Mouse (Mus musculus) frontal cortex, postnatal 36 days (tissue): ENCODE data around the gene Sult1a1.

Source experiments
- DNase-seq, 2 experiments: peaks; one replicate each; pipeline ENCODE4 v3.0.0; 2022; ENCODE audit warnings: low spot score in 2 of 2

The Sult1a1 gene

GRCm38 (mm10) chr7:126676207-126676606 lies at the start of gene Sult1a1:
TSS of gene Sult1a1 (minus strand) at chr7:126676432.
- no peak for DNase-seq

DNA sequence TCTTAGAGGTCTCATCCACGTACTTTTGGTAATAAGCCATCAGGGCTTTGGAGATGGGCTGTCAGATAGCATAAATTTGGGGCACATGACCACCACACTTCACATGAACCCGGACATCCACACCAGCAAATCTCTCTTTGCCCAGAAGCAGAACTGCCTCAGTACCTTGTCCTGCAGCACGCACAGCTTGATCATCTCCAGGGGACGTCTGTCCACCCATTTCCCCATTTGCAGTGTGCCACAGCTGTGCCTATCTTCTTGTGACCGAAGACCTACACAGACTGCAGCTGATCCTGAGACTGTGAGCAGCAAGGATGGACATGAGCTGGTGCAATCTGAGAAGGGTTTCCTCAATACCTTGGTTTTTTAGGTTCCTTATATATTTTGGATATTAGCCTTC lies 49.4 kb upstream of the Sult1a1 start:
- DNase-seq = no peak

GRCm38 (mm10) chr7:126725077-126725476 lies 48.8 kb upstream of the Sult1a1 start:
- no peak for DNase-seq

DNA sequence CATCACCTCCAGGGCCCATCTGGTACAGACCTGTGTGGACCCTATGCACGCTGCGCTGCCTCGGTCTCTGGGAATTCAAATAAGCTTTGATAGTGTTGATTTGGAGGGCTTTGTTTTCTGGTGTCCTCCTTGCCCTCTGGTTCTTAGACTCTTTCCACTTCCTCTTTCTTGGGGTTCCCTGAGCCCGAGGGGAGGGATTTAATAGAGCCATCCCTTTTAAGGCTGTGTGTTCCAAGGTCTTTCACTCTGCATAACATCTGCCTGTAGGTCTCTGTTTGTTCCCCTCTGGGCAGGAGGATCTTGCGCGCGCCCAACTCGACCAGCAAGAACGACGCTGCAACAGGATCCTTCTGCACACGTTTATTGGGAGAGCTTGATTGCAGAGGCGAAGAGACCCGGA lies 45.4 kb upstream of the Sult1a1 start:
- no peak for DNase-seq

DNA sequence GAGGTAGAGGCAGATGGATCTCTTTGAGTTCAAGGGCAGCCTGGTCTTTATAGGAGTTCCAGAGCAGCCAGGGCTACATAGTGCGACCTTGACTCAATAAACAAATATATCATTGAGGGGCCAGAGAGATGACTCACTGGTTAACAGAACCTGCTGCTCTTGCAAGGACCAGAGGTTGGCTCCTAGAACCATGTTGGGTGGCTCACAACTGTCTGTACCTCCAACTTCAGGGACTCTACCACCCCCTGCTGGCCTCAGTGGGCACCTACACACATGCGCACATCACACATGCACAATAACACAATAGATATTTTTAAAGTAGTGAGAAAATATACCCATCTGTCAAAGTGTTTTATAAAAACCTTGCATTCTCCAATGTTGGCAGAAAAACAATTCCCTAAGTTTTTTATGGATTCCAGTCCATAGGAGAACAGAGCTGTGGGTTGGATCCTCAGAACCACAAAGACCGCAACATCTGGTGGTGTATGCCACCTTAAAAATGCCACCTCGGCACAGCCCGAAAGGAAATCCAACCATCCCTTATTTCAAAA lies 42.6 kb upstream of the Sult1a1 start:
- no peak for DNase-seq

- no peak for DNase-seq
Observed at GRCm38 (mm10) chr7:126717566-126717965, 41.3 kb upstream of the Sult1a1 start.

DNA sequence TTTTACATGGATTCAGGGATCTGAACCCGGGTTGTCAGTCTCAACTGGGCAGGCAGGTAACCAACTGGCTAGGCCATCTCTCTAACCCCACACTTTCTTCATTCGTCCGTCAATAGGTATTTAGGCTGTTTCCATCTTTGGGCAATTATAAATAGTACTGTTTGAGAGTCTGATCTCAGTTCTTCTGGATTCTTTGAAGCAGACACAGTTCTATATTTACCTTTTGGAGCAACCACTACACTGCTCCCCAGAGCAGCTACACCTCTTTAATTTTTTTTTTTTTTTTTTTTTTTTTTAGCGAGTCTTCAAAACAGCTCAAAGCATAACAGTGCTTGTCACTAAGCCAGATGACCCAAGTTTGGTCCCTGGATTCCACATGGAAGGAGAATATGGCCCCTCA lies 39.4 kb upstream of the Sult1a1 start:
- DNase-seq = no peak

DNA sequence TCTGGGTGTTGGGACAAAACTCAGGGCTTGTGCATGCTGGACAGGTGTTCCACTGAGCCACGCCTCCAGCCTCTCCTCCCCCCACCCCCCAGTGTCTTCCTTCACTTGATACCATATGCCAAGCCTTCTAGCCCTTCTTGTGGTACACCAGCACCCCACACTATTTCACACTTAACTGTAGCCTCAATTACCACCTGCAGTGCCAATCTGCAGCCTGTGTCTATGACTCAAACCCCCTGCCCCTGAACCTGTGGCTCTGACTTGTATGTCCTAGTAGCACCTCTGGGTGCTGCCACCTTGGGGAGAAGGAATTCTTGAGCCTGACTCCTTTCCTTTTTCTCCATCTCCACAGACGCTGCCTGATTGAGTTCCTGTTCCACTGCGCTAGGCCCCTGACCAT lies 35.7 kb upstream of the Sult1a1 start:
- no peak for DNase-seq

- DNase-seq = no peak
Observed at GRCm38 (mm10) chr7:126710266-126710665, 34.0 kb upstream of the Sult1a1 start.

- DNase-seq = no peak
Observed at GRCm38 (mm10) chr7:126708175-126708952, 32.1 kb upstream of the Sult1a1 start.

DNA sequence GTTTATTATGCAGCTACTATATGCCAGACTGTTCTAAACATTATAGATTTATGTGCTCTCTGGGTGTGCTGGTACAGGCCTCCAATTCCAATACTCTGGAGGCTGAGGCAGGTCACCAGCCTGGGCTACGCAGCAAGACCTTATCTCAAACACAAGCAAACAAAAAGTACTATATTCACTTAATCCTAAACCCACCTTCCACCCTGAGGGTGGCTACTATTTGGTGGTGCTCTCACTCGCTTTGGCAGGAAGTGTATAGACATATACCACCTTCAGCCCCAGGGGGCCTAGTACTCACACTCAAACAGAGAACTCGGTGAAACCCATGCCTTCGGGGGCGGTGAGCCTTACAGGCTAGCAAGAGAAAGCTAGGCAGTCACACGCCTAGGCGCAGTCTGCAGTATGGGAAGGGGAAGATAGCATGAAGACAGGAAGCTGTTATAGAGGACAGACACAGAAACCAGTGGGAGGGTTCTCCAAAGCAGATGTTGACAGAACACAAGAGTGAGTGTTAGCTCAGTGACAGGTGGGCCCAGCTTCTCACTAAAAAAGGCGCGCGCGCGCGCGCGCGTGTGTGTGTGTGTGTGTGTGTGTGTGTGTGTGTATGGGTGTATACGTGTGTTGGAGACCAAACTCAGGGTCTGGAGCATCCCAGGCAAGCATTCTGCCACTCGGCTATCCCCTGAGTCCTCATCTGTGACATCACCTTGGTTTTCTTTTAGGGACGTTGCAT lies 31.4 kb upstream of the Sult1a1 start, which contains the start of gene Coro1a:
Gene Coro1a (minus strand): TSS at position 346 of the 733 bp plus-strand sequence.
- DNase-seq = no peak

GRCm38 (mm10) chr7:126704121-126704980 lies 28.1 kb upstream of the Sult1a1 start:
- DNase-seq = peak; percentile 93 to 94

DNA sequence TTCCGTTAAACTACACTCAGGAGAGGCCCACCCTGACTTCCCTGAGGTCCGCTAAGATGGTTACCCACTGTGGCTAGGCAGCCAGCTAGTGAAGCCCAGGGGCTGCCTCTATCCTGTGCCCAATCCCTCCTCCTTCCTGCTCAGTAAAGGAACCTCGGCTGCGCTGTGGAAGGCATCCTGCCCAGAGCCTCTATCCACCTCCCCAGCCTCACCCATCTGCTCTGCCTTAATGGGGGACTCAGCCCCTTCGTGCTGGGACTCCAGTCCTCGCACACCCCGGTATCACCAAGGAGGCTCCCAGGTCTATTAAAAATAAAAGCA lies 27.5 kb upstream of the Sult1a1 start:
- no peak for DNase-seq

DNA sequence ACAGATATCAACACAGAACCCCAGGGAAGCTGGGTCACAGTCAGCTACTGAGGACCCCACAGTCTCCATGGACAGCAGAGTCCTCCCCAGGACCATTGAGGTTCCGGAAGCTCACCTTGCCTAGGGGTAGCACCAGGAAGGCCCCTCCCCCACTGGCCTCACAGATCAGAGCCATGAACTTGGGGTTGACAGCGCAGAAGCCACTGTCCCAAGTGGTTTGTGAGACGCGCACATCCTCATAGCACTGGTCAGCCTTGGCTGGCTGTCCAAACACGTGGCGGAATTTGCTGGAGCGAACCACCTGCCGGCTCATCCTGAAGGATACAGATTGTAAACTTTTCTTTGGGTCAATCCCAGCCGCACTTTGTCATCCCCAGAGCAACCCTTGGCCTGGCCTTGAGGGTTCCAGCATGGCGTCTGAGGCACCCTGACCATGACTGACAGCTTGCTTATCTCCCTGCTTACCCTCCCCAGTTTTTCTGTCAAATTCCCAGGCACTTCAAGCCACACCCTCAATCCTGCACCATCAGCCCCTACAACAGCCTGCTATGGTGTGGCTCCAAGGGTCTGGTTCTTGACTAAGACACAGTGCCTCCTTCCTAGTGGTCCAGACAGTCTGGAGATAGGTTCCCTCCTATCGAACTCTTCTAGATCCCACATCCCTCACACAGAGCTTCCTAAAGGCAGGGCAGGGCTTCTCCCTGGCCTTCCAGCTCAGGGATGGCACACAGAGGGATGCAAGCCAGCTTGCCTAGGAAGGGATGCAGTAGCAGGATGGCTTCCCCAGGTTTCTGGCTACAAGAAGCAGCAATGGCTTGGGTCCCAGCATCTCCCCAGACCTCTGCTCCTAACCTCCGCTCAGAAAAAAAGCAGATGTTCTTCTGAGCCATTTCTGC lies 26.9 kb upstream of the Sult1a1 start:
- no peak for DNase-seq

DNA sequence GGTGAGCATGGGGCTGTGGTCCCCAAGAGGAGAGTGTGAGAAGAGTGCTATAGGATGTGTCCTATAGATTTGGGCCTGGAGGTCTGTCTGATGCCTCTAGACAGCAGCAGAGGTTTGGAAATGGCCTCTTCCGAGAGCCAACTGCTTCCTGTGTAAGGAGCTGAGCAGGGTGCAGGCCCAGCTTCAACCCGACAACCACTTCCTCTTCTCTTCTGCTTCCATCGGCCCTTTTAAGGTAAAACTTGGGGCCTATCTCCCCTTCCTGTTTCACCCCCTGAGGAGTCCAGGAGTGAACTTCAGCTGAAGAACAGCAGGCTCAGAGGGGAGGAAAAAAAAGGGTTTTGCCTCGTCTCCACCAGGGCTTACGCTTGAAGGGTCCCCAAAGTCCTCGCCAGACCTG lies 26.1 kb upstream of the Sult1a1 start:
- DNase-seq = no peak

DNA sequence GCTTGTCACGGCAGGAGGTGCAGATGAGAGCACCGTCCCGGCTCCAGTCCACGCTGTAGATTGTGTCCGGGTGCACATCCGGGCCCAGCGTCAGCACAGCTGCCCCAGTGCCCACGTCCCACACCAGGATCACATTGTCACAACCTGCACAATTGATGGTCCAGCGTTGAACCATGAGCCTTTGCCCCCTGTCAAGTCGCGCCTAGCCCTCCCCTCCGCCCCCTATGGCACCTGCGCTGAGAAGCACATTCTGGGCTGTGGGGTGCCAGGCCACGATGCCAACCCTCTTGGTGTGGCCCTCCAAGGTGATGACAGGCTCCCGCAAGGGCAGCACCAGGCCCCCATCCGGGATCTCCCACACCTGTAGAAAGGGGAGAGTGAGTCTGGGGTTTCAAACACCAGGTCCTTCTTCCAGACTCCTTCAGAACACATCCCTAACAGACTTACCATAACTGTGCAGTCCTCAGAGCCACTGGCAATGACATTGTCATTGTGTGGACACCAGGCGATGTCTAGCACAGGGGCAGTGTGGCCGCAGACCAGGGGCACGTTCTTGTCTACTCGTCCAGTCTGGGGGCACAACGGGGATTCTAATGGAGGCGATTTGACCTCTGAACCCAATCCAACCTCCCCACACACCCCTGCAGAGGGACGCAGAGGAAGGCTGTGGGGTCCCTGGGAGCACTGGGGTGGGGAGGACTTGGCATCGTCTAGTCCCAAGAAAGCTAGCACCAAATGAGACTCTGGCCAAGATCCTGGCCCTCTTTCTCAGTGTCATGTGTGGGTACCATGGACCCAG lies 25.5 kb upstream of the Sult1a1 start:
- no peak for DNase-seq

- DNase-seq = peak; percentile 91 to 93
Observed at GRCm38 (mm10) chr7:126701070-126701469, 24.8 kb upstream of the Sult1a1 start.

- no peak for DNase-seq
Observed at GRCm38 (mm10) chr7:126700063-126701015, 24.1 kb upstream of the Sult1a1 start.

DNA sequence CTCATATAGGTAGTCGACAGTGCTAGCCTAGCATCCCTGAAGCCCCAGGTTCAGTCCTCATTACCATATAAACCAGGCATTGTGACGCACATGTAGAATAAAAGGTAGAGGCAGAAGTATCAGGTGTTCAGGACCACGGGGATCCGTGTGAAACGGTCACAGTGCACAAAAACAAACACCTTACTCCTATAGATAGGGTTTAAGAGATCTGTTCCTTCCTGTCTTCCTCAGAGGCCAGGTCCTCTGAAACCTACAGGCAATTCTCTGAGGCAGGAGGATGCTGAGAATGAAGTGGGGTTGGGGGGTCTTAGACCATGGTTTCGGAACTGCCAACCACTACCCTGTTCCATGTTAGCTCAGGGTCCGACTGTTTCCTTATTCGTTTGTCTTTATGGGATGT lies 21.6 kb upstream of the Sult1a1 start:
- DNase-seq = no peak
